Mouse (Mus musculus) limb, embryonic 12.5 days (tissue): ENCODE measurements around the gene Klhl8. TPM values are rescaled to one million over a fixed set of nuclear protein-coding genes. Genes with fewer than 3 reads are reported as not detected.
A peak's percentile ranks its signal among the peaks of the same experiment; 100 is the strongest.
"Not testable (repeated sequence)": the region's sequence is repeated elsewhere in the genome, so short reads cannot be mapped to it uniquely, and the experiment has no call there.

Source experiments
- ATAC-seq: fragments of 200-750 bp; cut with Nextera tagmentation; 2 replicates; pipeline ENCODE4 v1.8.0; 2017; ENCODE audit warnings: low read depth, moderate TSS enrichment; ENCODE audit not compliant: insufficient number of reproducible peaks, insufficient read depth, low FRiP score, low TSS enrichment
- H3K27ac ChIP-seq: fragments of 300-500 bp; sonication (generic); 2 replicates; pipeline ENCODE4 v1.5.1; 2016; ENCODE audit warnings: mild to moderate bottlenecking, moderate library complexity
- H3K27me3 ChIP-seq: fragments of 300-500 bp; sonication (generic); 2 replicates; pipeline ENCODE4 v1.6.1; 2016; ENCODE audit warnings: mild to moderate bottlenecking, moderate library complexity
- H3K36me3 ChIP-seq: fragments of 300-500 bp; sonication (generic); 2 replicates; pipeline ENCODE4 v1.6.1; 2016; ENCODE audit warnings: mild to moderate bottlenecking, moderate library complexity
- H3K4me1 ChIP-seq: fragments of 300-500 bp; sonication (generic); replicated peaks from 2 replicates; pipeline ENCODE4 v1.6.1; 2016
- H3K4me2 ChIP-seq: fragments of 300-500 bp; sonication (generic); 2 replicates; pipeline ENCODE4 v1.6.1; 2016; ENCODE audit warnings: mild to moderate bottlenecking, moderate library complexity
- H3K4me3 ChIP-seq: fragments of 300-500 bp; sonication (generic); replicated peaks from 2 replicates; pipeline ENCODE4 v1.5.1; 2016; ENCODE audit warnings: mild to moderate bottlenecking
- H3K9ac ChIP-seq: fragments of 300-500 bp; sonication (generic); replicated peaks from 2 replicates; pipeline ENCODE4 v1.6.1; 2016; ENCODE audit warnings: mild to moderate bottlenecking, moderate library complexity
- H3K9me3 ChIP-seq: fragments of 300-500 bp; sonication (generic); 2 replicates; pipeline ENCODE4 v1.6.1; 2016; ENCODE audit warnings: mild to moderate bottlenecking, moderate library complexity
- WGBS: fragments of 180-500 bp; shearing (Covaris S2); methylation state at CpG from one replicate; pipeline ENCODE4 v1.1.7; 2016; 5-methylcytosine and 5-hydroxymethylcytosine counted together
- polyA plus RNA-seq: library from polyadenylated mRNA; unstranded; fragments of >200 nt; fragmentation: Nextera tagmentation; extraction: Ambion mirVana; gene quantifications from 2 replicates; pipeline ENCODE4 v1.2.1, GENCODE M21; 2016

The Klhl8 gene
- polyA plus RNA-seq, result 13.2 and 13.8 TPM in 2 replicates

- H3K9me3 ChIP-seq, result no peaks in the 10 kb centered on the region
- WGBS, result under 1% methylated on average over 53 of the region's 86 CpGs
- ATAC-seq, result peak; percentile 90
Observed at GRCm38 (mm10) chr5:103910748-103911409, at the start of gene Klhl8. Gene Klhl8 (minus strand): TSS chr5:103911259.

DNA sequence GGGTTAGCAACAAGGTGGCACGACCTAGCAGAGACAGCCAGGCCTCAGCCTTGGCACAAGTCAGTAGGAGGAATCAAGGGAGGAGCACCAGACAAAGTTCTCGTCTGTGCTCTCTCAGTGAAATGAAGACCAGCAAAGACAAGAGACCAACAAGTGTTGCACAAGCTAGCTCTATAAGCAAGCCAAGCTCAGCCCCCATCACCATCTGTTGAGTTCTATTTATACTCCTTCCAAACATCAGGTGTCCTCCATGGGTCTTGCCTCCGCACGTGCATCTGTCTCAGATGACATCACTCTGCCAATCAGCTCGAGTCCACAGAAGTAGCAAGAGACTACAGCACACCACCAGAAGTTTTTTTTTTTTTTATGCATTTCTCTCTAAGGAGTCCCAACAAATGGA is 43.6 kb upstream of the Klhl8 start:
- no peak for ATAC-seq
- 82% methylated on average over 5 of the region's 5 CpGs for WGBS
- Histone ChIP-seq H3K27ac (no peak overlapping the region), H3K27me3 (no peaks in the 10 kb centered on the region), H3K4me2 (no peak overlapping the region), H3K4me3 (no peak overlapping the region), H3K4me1 (no peaks in the 10 kb centered on the region), H3K9me3 (no peaks in the 10 kb centered on the region), H3K36me3 (no peaks in the 10 kb centered on the region), H3K9ac (no peak overlapping the region)

More at GRCm38 (mm10) chr5:103910748-103911409, at the start of gene Klhl8:
- peak within 1 kb of the TSS; percentile 84 for H3K4me3 ChIP-seq
- H3K4me1 ChIP-seq, result peaks cover 9% of the 10 kb centered on the region; the same call in 1 of the 2 replicates
- peak within 1 kb of the TSS; percentile 79 for H3K4me2 ChIP-seq
- peak within 1 kb of the TSS; percentile 74 for H3K9ac ChIP-seq
- H3K27ac ChIP-seq, result no peak within 1 kb of the TSS
- H3K36me3 ChIP-seq, result no peaks in the 10 kb centered on the region
- no peaks in the 10 kb centered on the region for H3K27me3 ChIP-seq

DNA sequence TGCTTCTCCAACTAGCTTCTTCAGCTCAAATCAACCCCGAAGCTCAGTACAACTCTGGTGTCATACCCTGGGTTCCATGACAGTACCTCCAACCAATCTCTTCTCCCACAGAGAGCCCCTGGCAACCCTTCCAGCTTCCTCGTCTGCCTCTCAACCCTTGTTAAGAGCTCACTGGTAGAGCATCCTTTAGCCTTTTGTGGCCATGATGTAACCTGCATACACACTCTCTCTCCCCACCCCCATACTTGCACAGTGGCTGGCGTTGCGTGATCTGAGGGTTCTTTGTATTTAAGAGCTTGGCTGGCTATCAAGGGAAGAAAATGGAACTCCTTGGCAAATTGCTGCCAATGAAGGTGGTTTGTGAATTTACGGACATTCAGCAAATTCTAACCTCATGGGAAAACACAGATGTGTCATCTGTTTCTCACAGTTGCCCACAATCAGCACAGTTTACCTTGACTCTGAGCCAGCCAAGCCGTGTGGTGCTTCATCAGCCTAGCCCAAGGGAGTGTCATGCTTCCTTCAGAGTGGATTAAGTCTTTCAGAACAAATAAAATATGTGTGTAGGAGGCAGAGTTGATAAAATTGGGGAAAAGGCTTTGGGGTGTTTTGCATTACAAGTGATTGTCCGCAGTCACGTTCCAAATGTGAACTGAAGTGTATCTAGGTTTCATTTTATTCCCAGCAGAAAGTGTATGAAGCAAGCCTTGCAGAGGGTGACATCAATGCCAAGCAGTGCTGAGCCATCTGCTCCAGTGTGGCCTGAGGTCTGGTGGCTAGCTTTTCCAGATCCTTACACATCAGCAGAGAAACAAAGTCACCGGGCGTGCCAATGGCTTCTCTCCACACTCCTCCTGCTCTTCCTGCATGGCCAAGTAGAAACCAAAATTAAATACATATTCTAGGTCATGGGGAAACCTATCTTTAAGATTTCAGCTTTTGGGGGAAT is 42.4 kb upstream of the Klhl8 start:
- no peak overlapping the region for H3K9ac ChIP-seq
- H3K36me3 ChIP-seq, result no peaks in the 10 kb centered on the region
- 88% methylated on average over 10 of the region's 10 CpGs for WGBS
- no peak overlapping the region for H3K4me2 ChIP-seq
- H3K9me3 ChIP-seq, result no peaks in the 10 kb centered on the region
- no peaks in the 10 kb centered on the region for H3K27me3 ChIP-seq
- ATAC-seq, result no peak
- H3K4me1 ChIP-seq, result no peaks in the 10 kb centered on the region
- H3K27ac ChIP-seq, result no peak overlapping the region
- H3K4me3 ChIP-seq, result no peak overlapping the region

DNA sequence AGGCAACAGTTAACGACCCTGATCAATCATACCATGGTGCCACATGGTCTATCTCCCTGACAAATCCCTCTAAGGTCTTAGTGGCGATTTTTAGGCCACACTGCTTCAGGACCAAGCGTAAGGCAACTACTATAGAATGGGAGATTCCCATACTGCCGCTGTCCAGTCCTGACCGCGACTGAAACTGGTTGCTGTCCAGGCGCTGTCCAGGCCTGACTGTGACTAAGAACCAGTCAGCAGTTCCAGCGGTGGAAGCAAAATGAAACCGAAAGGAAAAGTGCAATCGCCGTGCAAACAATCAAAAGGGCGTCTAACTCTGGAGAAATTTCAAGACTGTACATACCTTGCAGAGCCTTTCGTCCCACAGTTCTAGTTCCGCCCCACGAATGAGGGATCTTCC is 39.1 kb upstream of the Klhl8 start:
- H3K4me3 ChIP-seq, H3K4me1 ChIP-seq, ATAC-seq, H3K27ac ChIP-seq, H3K9me3 ChIP-seq, H3K9ac ChIP-seq, H3K36me3 ChIP-seq, H3K27me3 ChIP-seq, H3K4me2 ChIP-seq: not testable (repeated sequence)
- 93% methylated on average over 15 of the region's 15 CpGs for WGBS

DNA sequence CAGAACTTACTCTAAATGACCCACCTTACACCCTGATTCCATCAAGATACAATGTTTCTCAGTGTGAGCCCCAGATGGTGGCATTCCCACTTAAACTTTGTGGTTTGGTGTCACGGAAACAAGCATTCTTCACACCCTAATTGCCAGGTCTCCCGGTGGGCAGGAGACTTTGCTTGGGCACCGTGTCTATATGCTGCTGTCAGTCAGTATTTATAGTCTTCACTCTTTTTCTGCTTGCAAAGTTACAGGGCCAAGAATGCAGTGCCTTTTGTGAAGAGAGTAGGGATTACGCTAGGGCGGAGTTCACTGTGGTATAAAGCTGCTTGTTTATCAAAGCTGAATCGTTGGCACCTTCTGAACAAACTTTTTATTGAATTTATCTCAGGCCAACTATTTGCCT is 32.1 kb upstream of the Klhl8 start:
- Histone ChIP-seq H3K27ac (no peak overlapping the region), H3K4me2 (no peak overlapping the region), H3K9me3 (no peaks in the 10 kb centered on the region), H3K9ac (no peak overlapping the region), H3K27me3 (no peaks in the 10 kb centered on the region; the same call in 1 of the 2 replicates), H3K36me3 (no peaks in the 10 kb centered on the region), H3K4me3 (no peak overlapping the region), H3K4me1 (peaks cover 27% of the 10 kb centered on the region)
- WGBS, result 46% methylated on average over 6 of the region's 6 CpGs
- ATAC-seq, result no peak

DNA sequence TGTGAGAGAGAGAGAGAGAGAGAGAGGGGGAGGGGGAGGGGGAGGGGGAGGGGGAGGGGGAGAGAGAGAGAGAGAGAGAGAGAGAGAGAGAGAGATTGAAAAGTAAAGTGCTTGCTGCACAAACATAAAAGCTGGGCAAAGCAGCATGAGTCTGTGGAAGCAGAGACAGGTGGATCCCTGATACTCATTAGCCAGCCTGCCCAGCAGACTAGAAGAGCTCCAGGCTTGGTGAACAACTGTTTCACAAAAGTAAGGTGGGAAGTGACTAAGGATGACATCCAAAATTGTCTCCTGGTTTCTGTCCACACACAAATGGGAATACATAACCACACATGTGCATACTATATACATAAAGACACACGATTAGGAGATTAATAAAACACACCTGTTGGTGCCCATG is 28.8 kb upstream of the Klhl8 start:
- H3K9ac ChIP-seq, result no peak overlapping the region
- peaks cover 32% of the 10 kb centered on the region for H3K4me1 ChIP-seq
- no peak overlapping the region for H3K4me2 ChIP-seq
- H3K36me3 ChIP-seq, result no peaks in the 10 kb centered on the region
- H3K4me3 ChIP-seq, result no peak overlapping the region
- WGBS, result 62% methylated on average over 1 of the region's 1 CpGs
- ATAC-seq, result no peak
- H3K27me3 ChIP-seq, result no peaks in the 10 kb centered on the region; the same call in 1 of the 2 replicates
- no peak overlapping the region for H3K27ac ChIP-seq
- no peaks in the 10 kb centered on the region for H3K9me3 ChIP-seq

- Histone ChIP-seq H3K9ac (no peak overlapping the region), H3K4me1 (peaks cover 32% of the 10 kb centered on the region), H3K27me3 (no peaks in the 10 kb centered on the region; the same call in 1 of the 2 replicates), H3K27ac (no peak overlapping the region), H3K36me3 (no peaks in the 10 kb centered on the region), H3K4me3 (no peak overlapping the region), H3K9me3 (no peaks in the 10 kb centered on the region), H3K4me2 (no peak overlapping the region)
- 76% methylated on average over 7 of the region's 7 CpGs for WGBS
- no peak for ATAC-seq
Observed at GRCm38 (mm10) chr5:103939350-103939652, 28.2 kb upstream of the Klhl8 start.

DNA sequence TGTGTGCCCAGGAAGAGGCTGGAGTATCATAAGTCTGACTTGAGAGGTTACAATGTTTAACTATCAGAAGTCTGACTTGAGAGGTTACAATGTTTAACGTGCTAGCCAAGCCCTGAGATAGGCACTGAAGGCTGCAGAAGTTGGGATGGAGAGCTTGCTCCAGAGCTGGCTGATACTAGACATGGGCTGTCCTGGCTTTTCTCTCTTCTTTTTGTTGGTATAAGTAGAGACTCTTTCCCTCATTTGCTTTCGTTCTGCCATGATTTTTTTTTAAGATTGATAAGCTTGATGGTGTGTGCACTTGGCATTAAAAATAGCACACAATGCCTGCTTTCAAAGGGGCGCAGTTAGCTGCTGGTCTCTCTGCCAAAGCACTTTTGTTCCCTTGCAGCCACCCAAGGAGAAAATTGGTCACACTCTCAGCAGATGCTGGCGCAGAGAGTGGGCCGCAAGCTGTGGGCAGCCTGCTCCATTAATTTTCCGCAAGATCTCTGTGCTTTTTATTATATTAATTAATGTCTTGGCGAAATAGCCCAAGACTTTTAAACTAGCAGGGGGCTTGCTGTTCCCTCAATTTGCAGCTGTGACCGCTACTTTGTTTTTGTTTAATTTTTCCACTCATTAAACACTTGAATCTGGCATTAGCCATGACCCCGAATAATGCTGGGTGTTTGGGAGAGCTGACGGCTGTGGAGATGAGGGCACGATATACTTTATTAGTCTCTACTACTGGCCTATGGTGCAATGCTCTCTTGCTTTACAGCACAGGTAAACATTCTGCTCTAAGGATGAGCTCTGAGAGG is 27.7 kb upstream of the Klhl8 start:
- H3K4me1 ChIP-seq, result peaks cover 26% of the 10 kb centered on the region

GRCm38 (mm10) chr5:103936906-103937589 is 26.0 kb upstream of the Klhl8 start:
- peak overlapping the region; percentile 15; the same call in 1 of the 2 replicates for H3K4me2 ChIP-seq
- H3K27ac ChIP-seq, result no peak overlapping the region

More for the DNA sequence above, 27.7 kb upstream of the Klhl8 start:
- WGBS, result 35% methylated on average over 11 of the region's 11 CpGs
- Histone ChIP-seq H3K27me3 (no peaks in the 10 kb centered on the region; the same call in 1 of the 2 replicates), H3K4me2 (no peak overlapping the region), H3K9ac (no peak overlapping the region), H3K4me3 (no peak overlapping the region), H3K36me3 (no peaks in the 10 kb centered on the region), H3K9me3 (no peaks in the 10 kb centered on the region), H3K27ac (peak overlapping the region; percentile 57; the same call in 1 of the 2 replicates)
- no peak for ATAC-seq

DNA sequence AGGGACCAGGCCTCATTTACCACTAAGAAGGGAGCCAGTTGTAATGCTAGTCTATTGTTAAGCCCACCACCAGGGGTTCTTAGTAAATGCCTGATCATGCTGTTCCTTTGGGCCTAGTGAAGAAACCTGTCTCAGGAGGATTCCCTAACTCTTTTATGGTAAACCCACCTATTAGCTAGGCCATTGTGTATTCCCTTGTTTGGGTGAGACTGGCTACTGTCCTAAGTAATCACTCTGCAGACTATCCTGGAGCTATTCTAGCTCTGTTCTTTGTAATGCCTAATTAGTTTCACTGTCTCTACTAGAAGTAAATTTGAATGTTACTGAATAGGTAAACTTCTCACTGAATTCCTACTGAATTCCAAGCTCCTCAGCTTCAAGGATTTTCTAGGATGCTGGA is 20.9 kb upstream of the Klhl8 start:
- not testable (repeated sequence) for H3K4me3 ChIP-seq, H3K27ac ChIP-seq, H3K9ac ChIP-seq, ATAC-seq, H3K36me3 ChIP-seq, H3K4me2 ChIP-seq, H3K27me3 ChIP-seq, H3K9me3 ChIP-seq
- peaks cover 22% of the 10 kb centered on the region for H3K4me1 ChIP-seq

More at GRCm38 (mm10) chr5:103936906-103937589, 26.0 kb upstream of the Klhl8 start:
- Histone ChIP-seq H3K9me3 (peaks cover 5% of the 10 kb centered on the region; the same call in 1 of the 2 replicates), H3K4me3 (no peak overlapping the region), H3K9ac (no peak overlapping the region), H3K4me1 (peaks cover 22% of the 10 kb centered on the region), H3K36me3 (no peaks in the 10 kb centered on the region), H3K27me3 (no peaks in the 10 kb centered on the region)
- no peak for ATAC-seq
- 46% methylated on average over 14 of the region's 14 CpGs for WGBS
